Mouse (Mus musculus) forebrain, embryonic 12.5 days (tissue): ENCODE results near the gene Tctex1d4. TPM values are rescaled to one million over a fixed set of nuclear protein-coding genes. Genes with fewer than 3 reads are reported as not detected.
A peak's percentile ranks its signal among the peaks of the same experiment; 100 is the strongest.

ENCODE experiments used
- ATAC-seq: fragments of 200-750 bp; cut with Nextera tagmentation; 2 replicates; pipeline ENCODE4 v1.8.0; 2017; ENCODE audit warnings: moderate TSS enrichment; ENCODE audit not compliant: low FRiP score
- H3K27ac ChIP-seq: fragments of 300-500 bp; sonication (generic); 2 replicates; pipeline ENCODE4 v1.5.1; 2016; ENCODE audit warnings: mild to moderate bottlenecking
- H3K27me3 ChIP-seq: fragments of 300-500 bp; sonication (generic); 2 replicates; pipeline ENCODE4 v1.6.1; 2016; ENCODE audit warnings: mild to moderate bottlenecking
- H3K36me3 ChIP-seq: fragments of 300-500 bp; sonication (generic); replicated peaks from 2 replicates; pipeline ENCODE4 v1.6.1; 2016; ENCODE audit warnings: mild to moderate bottlenecking
- H3K4me1 ChIP-seq: fragments of 300-500 bp; sonication (generic); 2 replicates; pipeline ENCODE4 v1.6.1; 2016
- H3K4me2 ChIP-seq: fragments of 300-500 bp; sonication (generic); 2 replicates; pipeline ENCODE4 v1.6.1; 2016; ENCODE audit warnings: mild to moderate bottlenecking, moderate library complexity
- H3K4me3 ChIP-seq: fragments of 300-500 bp; sonication (generic); replicated peaks from 2 replicates; pipeline ENCODE4 v1.5.1; 2016; ENCODE audit warnings: mild to moderate bottlenecking
- H3K9ac ChIP-seq: fragments of 300-500 bp; sonication (generic); 2 replicates; pipeline ENCODE4 v1.6.1; 2016; ENCODE audit warnings: mild to moderate bottlenecking
- H3K9me3 ChIP-seq: fragments of 300-500 bp; sonication (generic); 2 replicates; pipeline ENCODE4 v1.6.1; 2016
- WGBS: fragments of 180-500 bp; shearing (Covaris S2); methylation state at CpG from one replicate; pipeline ENCODE4 v1.1.7; 2016; 5-methylcytosine and 5-hydroxymethylcytosine counted together
- polyA plus RNA-seq: library from polyadenylated mRNA; unstranded; fragments of >200 nt; fragmentation: Nextera tagmentation; extraction: Ambion mirVana; gene quantifications from 2 replicates; pipeline ENCODE4 v1.2.1, GENCODE M21; 2016

Tctex1d4 gene
- polyA plus RNA-seq, 1 experiment from 2014 or later = not detected

- no peak overlapping the region for H3K4me3 ChIP-seq
- WGBS = 71% methylated on average over 4 of the region's 4 CpGs
- no peaks in the 10 kb centered on the region for H3K36me3 ChIP-seq
- H3K4me2 ChIP-seq = no peak overlapping the region
- H3K9me3 ChIP-seq = no peaks in the 10 kb centered on the region
- peaks cover 36% of the 10 kb centered on the region for H3K4me1 ChIP-seq
- no peak for ATAC-seq
- H3K9ac ChIP-seq = no peak overlapping the region
- no peak overlapping the region for H3K27ac ChIP-seq
- H3K27me3 ChIP-seq = no peaks in the 10 kb centered on the region
Measured at GRCm38 (mm10) chr4:117122209-117122608, 4.4 kb upstream of the Tctex1d4 start.

GRCm38 (mm10) chr4:117123546-117124217 is 2.9 kb upstream of the Tctex1d4 start:
- Histone ChIP-seq H3K9me3 (no peaks in the 10 kb centered on the region), H3K9ac (no peak overlapping the region), H3K4me2 (no peak overlapping the region), H3K36me3 (peaks cover 7% of the 10 kb centered on the region), H3K4me3 (no peak overlapping the region), H3K27ac (no peak overlapping the region), H3K4me1 (peaks cover 36% of the 10 kb centered on the region), H3K27me3 (no peaks in the 10 kb centered on the region)
- ATAC-seq = no peak
- WGBS = 86% methylated on average over 7 of the region's 9 CpGs

- Histone ChIP-seq H3K4me1 (peaks cover 36% of the 10 kb centered on the region), H3K4me2 (no peak overlapping the region), H3K4me3 (no peak overlapping the region), H3K36me3 (peaks cover 12% of the 10 kb centered on the region), H3K27ac (no peak overlapping the region), H3K27me3 (no peaks in the 10 kb centered on the region), H3K9ac (no peak overlapping the region), H3K9me3 (no peaks in the 10 kb centered on the region)
- ATAC-seq = no peak
- 96% methylated on average over 3 of the region's 3 CpGs for WGBS
Measured at GRCm38 (mm10) chr4:117124218-117124517, 2.4 kb upstream of the Tctex1d4 start.

GRCm38 (mm10) chr4:117124518-117125347 is 1.9 kb upstream of the Tctex1d4 start:
- peaks cover 34% of the 10 kb centered on the region for H3K4me1 ChIP-seq
- peak overlapping the region; percentile 80 for H3K27ac ChIP-seq
- H3K9me3 ChIP-seq = no peaks in the 10 kb centered on the region
- H3K4me3 ChIP-seq = no peak overlapping the region; the same call in 1 of the 2 replicates
- peak overlapping the region; percentile 24 for H3K4me2 ChIP-seq
- H3K36me3 ChIP-seq = peaks cover 15% of the 10 kb centered on the region
- ATAC-seq = no peak
- H3K9ac ChIP-seq = peak overlapping the region; percentile 56
- no peaks in the 10 kb centered on the region for H3K27me3 ChIP-seq
- WGBS = 80% methylated on average over 14 of the region's 14 CpGs

- H3K9ac ChIP-seq = peak within 1 kb of the TSS; percentile 56
- peak within 1 kb of the TSS; percentile 80 for H3K27ac ChIP-seq
- WGBS = 32% methylated on average over 8 of the region's 8 CpGs
- H3K9me3 ChIP-seq = no peaks in the 10 kb centered on the region
- H3K36me3 ChIP-seq = peaks cover 20% of the 10 kb centered on the region
- no peak within 1 kb of the TSS; the same call in 1 of the 2 replicates for H3K4me3 ChIP-seq
- H3K4me2 ChIP-seq = peak within 1 kb of the TSS; percentile 24
- ATAC-seq = peak; percentile 55; the same call in 1 of the 2 replicates
- peaks cover 34% of the 10 kb centered on the region for H3K4me1 ChIP-seq
- peaks cover 5% of the 10 kb centered on the region; the same call in 1 of the 2 replicates for H3K27me3 ChIP-seq
Measured at GRCm38 (mm10) chr4:117125348-117125909, 1.2 kb upstream of the Tctex1d4 start, which contains the start of gene Btbd19. TSS of gene Btbd19 (minus strand) at chr4:117125725.

GRCm38 (mm10) chr4:117125910-117126674 is 502 bp upstream of the Tctex1d4 start:
- Histone ChIP-seq H3K9ac (no peak overlapping the region), H3K4me3 (no peak overlapping the region), H3K4me1 (peaks cover 38% of the 10 kb centered on the region), H3K27me3 (peaks cover 6% of the 10 kb centered on the region; the same call in 1 of the 2 replicates), H3K4me2 (no peak overlapping the region), H3K27ac (peak overlapping the region; percentile 80), H3K9me3 (no peaks in the 10 kb centered on the region), H3K36me3 (peaks cover 22% of the 10 kb centered on the region)
- ATAC-seq = no peak
- 57% methylated on average over 15 of the region's 15 CpGs for WGBS

GRCm38 (mm10) chr4:117127991-117128686 is 1.5 kb downstream of the Tctex1d4 start:
- Histone ChIP-seq H3K27ac (no peak overlapping the region), H3K4me2 (no peak overlapping the region), H3K4me3 (no peak overlapping the region), H3K9ac (no peak overlapping the region), H3K4me1 (peaks cover 54% of the 10 kb centered on the region), H3K9me3 (no peaks in the 10 kb centered on the region), H3K27me3 (peaks cover 22% of the 10 kb centered on the region), H3K36me3 (peaks cover 22% of the 10 kb centered on the region)
- no peak for ATAC-seq
- WGBS = 92% methylated on average over 33 of the region's 33 CpGs

GRCm38 (mm10) chr4:117130790-117131189 is 4.2 kb downstream of the Tctex1d4 start:
- Histone ChIP-seq H3K36me3 (peaks cover 22% of the 10 kb centered on the region), H3K9ac (no peak overlapping the region), H3K4me1 (peaks cover 48% of the 10 kb centered on the region), H3K4me2 (peak overlapping the region; percentile 93; the same call in 1 of the 2 replicates), H3K27ac (0 out of 2 replicates have a peak overlapping the region, but pooled peaks have one; percentile 1), H3K27me3 (peaks cover 29% of the 10 kb centered on the region), H3K4me3 (no peak overlapping the region), H3K9me3 (no peaks in the 10 kb centered on the region)
- WGBS = 33% methylated on average over 6 of the region's 6 CpGs
- no peak for ATAC-seq

GRCm38 (mm10) chr4:117131198-117131597 is 4.6 kb downstream of the Tctex1d4 start:
- Histone ChIP-seq H3K4me2 (peak overlapping the region; percentile 93), H3K4me1 (peaks cover 44% of the 10 kb centered on the region), H3K36me3 (peaks cover 22% of the 10 kb centered on the region), H3K9me3 (no peaks in the 10 kb centered on the region), H3K4me3 (no peak overlapping the region), H3K27me3 (peaks cover 31% of the 10 kb centered on the region), H3K9ac (peak overlapping the region; percentile 83; the same call in 1 of the 2 replicates), H3K27ac (0 out of 2 replicates have a peak overlapping the region, but pooled peaks have one; percentile 1)
- WGBS = 50% methylated on average over 6 of the region's 6 CpGs
- ATAC-seq = no peak

GRCm38 (mm10) chr4:117131890-117132793 is 5.5 kb downstream of the Tctex1d4 start:
- H3K9ac ChIP-seq = peak overlapping the region; percentile 83
- H3K27ac ChIP-seq = peak overlapping the region; percentile 69
- H3K36me3 ChIP-seq = peaks cover 22% of the 10 kb centered on the region
- ATAC-seq = peak; percentile 52
- peak overlapping the region; percentile 87 for H3K4me3 ChIP-seq
- H3K9me3 ChIP-seq = no peaks in the 10 kb centered on the region
- WGBS = 3% methylated on average over 7 of the region's 7 CpGs
- H3K4me2 ChIP-seq = peak overlapping the region; percentile 93
- H3K4me1 ChIP-seq = peaks cover 38% of the 10 kb centered on the region
- peaks cover 31% of the 10 kb centered on the region for H3K27me3 ChIP-seq
